Mouse (Mus musculus) splenic B cell, adult 2 months (primary cell): ENCODE measurements around the gene Ccdc116.
A peak's percentile ranks its signal among the peaks of the same experiment; 100 is the strongest.

ENCODE experiments used
- DNase-seq: peaks from one replicate; pipeline ENCODE4 v3.0.0-alpha.2; 2011; ENCODE audit warnings: low read depth, low spot score
- H3K27me3 ChIP-seq: 2 replicates; pipeline ENCODE4 v1.6.1; 2012; ENCODE audit warnings: mild to moderate bottlenecking, low read length, moderate library complexity, mixed read lengths; ENCODE audit not compliant: control insufficient read depth, poor library complexity, insufficient read depth, severe bottlenecking
- H3K36me3 ChIP-seq: 2 replicates; pipeline ENCODE4 v1.6.1; 2012; ENCODE audit warnings: mild to moderate bottlenecking, low read length, moderate library complexity, mixed read lengths; ENCODE audit not compliant: control insufficient read depth, poor library complexity, insufficient read depth, severe bottlenecking

The Ccdc116 gene

GRCm38 (mm10) chr16:17148084-17148483 is 1.1 kb upstream of the Ccdc116 start:
- Histone ChIP-seq H3K27me3 (no peaks in the 10 kb centered on the region), H3K36me3 (no peaks in the 10 kb centered on the region; the same call in 1 of the 2 replicates)
- peak; percentile 19 for DNase-seq

GRCm38 (mm10) chr16:17147391-17147929 is 431 bp upstream of the Ccdc116 start:
- Histone ChIP-seq H3K36me3 (no peaks in the 10 kb centered on the region), H3K27me3 (no peaks in the 10 kb centered on the region)
- peak; percentile 52 for DNase-seq

- no peaks in the 10 kb centered on the region for H3K36me3 ChIP-seq
- DNase-seq: peak; percentile 13
- no peaks in the 10 kb centered on the region for H3K27me3 ChIP-seq
These were observed 2.7 kb downstream of the Ccdc116 start, which contains the start of gene Ydjc for GRCm38 (mm10) chr16:17144339-17144738. Gene Ydjc, plus strand, starts transcription at chr16:17144621.

- H3K36me3 ChIP-seq: no peaks in the 10 kb centered on the region
- no peak for DNase-seq
- H3K27me3 ChIP-seq: no peaks in the 10 kb centered on the region
These were observed 9.7 kb downstream of the Ccdc116 start for GRCm38 (mm10) chr16:17137355-17137754.

- Histone ChIP-seq H3K27me3 (no peaks in the 10 kb centered on the region), H3K36me3 (no peaks in the 10 kb centered on the region)
- no peak for DNase-seq
These were observed 14.2 kb downstream of the Ccdc116 start for GRCm38 (mm10) chr16:17132906-17133200.

- no peaks in the 10 kb centered on the region for H3K36me3 ChIP-seq
- DNase-seq: peak; percentile 94
- H3K27me3 ChIP-seq: no peaks in the 10 kb centered on the region
These were observed 14.7 kb downstream of the Ccdc116 start, which contains the start of gene Sdf2l1 for GRCm38 (mm10) chr16:17132089-17132905. Gene Sdf2l1, minus strand, starts transcription at chr16:17132383.

- H3K36me3 ChIP-seq: no peaks in the 10 kb centered on the region
These were observed 15.6 kb downstream of the Ccdc116 start for GRCm38 (mm10) chr16:17131191-17132088.

GRCm38 (mm10) chr16:17127292-17127691 is 19.7 kb downstream of the Ccdc116 start:
- H3K27me3 ChIP-seq: no peaks in the 10 kb centered on the region
- peak; percentile 78 for DNase-seq
- no peaks in the 10 kb centered on the region for H3K36me3 ChIP-seq

More at GRCm38 (mm10) chr16:17131191-17132088, 15.6 kb downstream of the Ccdc116 start:
- H3K27me3 ChIP-seq: no peaks in the 10 kb centered on the region
- peak; percentile 49 for DNase-seq

GRCm38 (mm10) chr16:17124871-17125520 is 22.0 kb downstream of the Ccdc116 start, which contains the start of gene 2610318N02Rik:
Gene 2610318N02Rik, minus strand, starts transcription at chr16:17125167.
- peak; percentile 78 for DNase-seq
- Histone ChIP-seq H3K36me3 (no peaks in the 10 kb centered on the region), H3K27me3 (no peaks in the 10 kb centered on the region)

- no peaks in the 10 kb centered on the region for H3K27me3 ChIP-seq
- DNase-seq: no peak
These were observed 22.7 kb downstream of the Ccdc116 start for GRCm38 (mm10) chr16:17124119-17124870.

GRCm38 (mm10) chr16:17121569-17121968 is 25.5 kb downstream of the Ccdc116 start:
- Histone ChIP-seq H3K36me3 (no peaks in the 10 kb centered on the region), H3K27me3 (no peaks in the 10 kb centered on the region)
- no peak for DNase-seq

More at GRCm38 (mm10) chr16:17124119-17124870, 22.7 kb downstream of the Ccdc116 start:
- H3K36me3 ChIP-seq: no peaks in the 10 kb centered on the region

GRCm38 (mm10) chr16:17117309-17117799 is 29.7 kb downstream of the Ccdc116 start:
- Histone ChIP-seq H3K36me3 (no peaks in the 10 kb centered on the region), H3K27me3 (no peaks in the 10 kb centered on the region)
- DNase-seq: no peak

GRCm38 (mm10) chr16:17110771-17111743 is 36.0 kb downstream of the Ccdc116 start, which contains the start of gene Ppil2:
Gene Ppil2, minus strand, starts transcription at chr16:17111257.
- H3K27me3 ChIP-seq: no peaks in the 10 kb centered on the region
- DNase-seq: peak; percentile 81
- H3K36me3 ChIP-seq: peaks cover 3% of the 10 kb centered on the region; the same call in 1 of the 2 replicates
